Mouse (Mus musculus): ENCODE data around the gene Rbpj.

DNA sequence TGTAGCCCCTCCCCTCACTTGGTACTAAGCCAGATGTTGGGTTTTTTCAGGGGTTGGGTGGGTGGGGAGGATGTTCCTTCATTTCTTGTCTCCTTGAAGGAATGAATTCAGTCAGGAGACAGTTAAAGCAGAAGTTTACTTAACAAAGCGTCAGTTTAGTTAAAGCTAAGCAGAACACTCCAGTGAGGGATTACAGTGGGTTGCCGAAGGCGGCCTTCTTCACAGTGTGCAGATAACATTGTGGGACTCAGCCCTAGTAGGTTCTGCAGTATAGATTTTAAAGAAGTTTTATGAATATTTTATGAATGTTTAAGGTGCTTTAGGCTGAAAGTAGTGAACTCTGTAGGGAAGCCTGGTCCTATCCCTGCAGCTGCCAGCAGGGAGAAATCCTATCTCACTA is 27.7 kb upstream of the Rbpj start:
- TF ChIP-seq CTCF (IDR thresholded peaks at IDR 0.05; ENCODE audit: insufficient read depth, low read depth, low read length) (no peak), POLR2A (IDR thresholded peaks at IDR 0.05; ENCODE audit: insufficient read depth, low read depth, low read length) (no peak)

Measured in olfactory bulb, adult 2 months (tissue).